Mouse (Mus musculus) liver, embryonic 15.5 days (tissue): ENCODE data around the gene Rfx7. TPM values are rescaled to one million over a fixed set of nuclear protein-coding genes. Genes with fewer than 3 reads are reported as not detected.
A peak's percentile ranks its signal among the peaks of the same experiment; 100 is the strongest.
"Not testable (repeated sequence)": the region's sequence is repeated elsewhere in the genome, so short reads cannot be mapped to it uniquely, and the experiment has no call there.

Source experiments
- ATAC-seq: fragments of 200-750 bp; cut with Nextera tagmentation; 2 replicates; pipeline ENCODE4 v1.8.0; 2017; ENCODE audit warnings: moderate number of reproducible peaks, mild to moderate bottlenecking, moderate library complexity; ENCODE audit not compliant: insufficient read depth
- H3K27ac ChIP-seq: fragments of 300-500 bp; sonication (generic); replicated peaks from 2 replicates; pipeline ENCODE4 v1.5.1; 2015; ENCODE audit warnings: mild to moderate bottlenecking, inconsistent platforms
- H3K27me3 ChIP-seq: fragments of 300-500 bp; sonication (generic); 2 replicates; pipeline ENCODE4 v1.6.1; 2015; ENCODE audit warnings: mild to moderate bottlenecking, inconsistent platforms
- H3K36me3 ChIP-seq: fragments of 300-500 bp; sonication (generic); replicated peaks from 2 replicates; pipeline ENCODE4 v1.6.1; 2015; ENCODE audit warnings: moderate library complexity, mild to moderate bottlenecking, inconsistent platforms
- H3K4me1 ChIP-seq: fragments of 300-500 bp; sonication (generic); replicated peaks from 2 replicates; pipeline ENCODE4 v1.6.1; 2015; ENCODE audit warnings: inconsistent platforms
- H3K4me2 ChIP-seq: fragments of 300-500 bp; sonication (generic); 2 replicates; pipeline ENCODE4 v1.6.1; 2015; ENCODE audit warnings: moderate library complexity, mild to moderate bottlenecking, inconsistent platforms
- H3K4me3 ChIP-seq: fragments of 300-500 bp; sonication (generic); replicated peaks from 2 replicates; pipeline ENCODE4 v1.5.1; 2015; ENCODE audit warnings: mild to moderate bottlenecking, inconsistent platforms
- H3K9ac ChIP-seq: fragments of 300-500 bp; sonication (generic); 2 replicates; pipeline ENCODE4 v1.6.1; 2015; ENCODE audit warnings: moderate library complexity, mild to moderate bottlenecking, inconsistent platforms
- H3K9me3 ChIP-seq: fragments of 300-500 bp; sonication (generic); replicated peaks from 2 replicates; pipeline ENCODE4 v1.6.1; 2016; ENCODE audit warnings: inconsistent platforms
- WGBS: fragments of 180-500 bp; shearing (Covaris S2); methylation state at CpG from one replicate; pipeline ENCODE4 v1.1.7; 2015; ENCODE audit warnings: mixed read lengths; ENCODE audit not compliant: insufficient replicate concordance; 5-methylcytosine and 5-hydroxymethylcytosine counted together
- polyA plus RNA-seq: library from polyadenylated mRNA; unstranded; fragments of >200 nt; fragmentation: Nextera tagmentation; extraction: Ambion mirVana; gene quantifications from 2 replicates; pipeline ENCODE4 v1.2.1, GENCODE M21; 2015

Rfx7 gene
- polyA plus RNA-seq, 1 experiment from 2014 or later, result 2.3 TPM

GRCm38 (mm10) chr9:72640642-72641041 is 108.6 kb downstream of the Rfx7 start:
- peak overlapping the region; percentile 62; the same call in 1 of the 2 replicates for H3K9ac ChIP-seq
- H3K4me3 ChIP-seq, result peak overlapping the region; percentile 57; the same call in 1 of the 2 replicates
- no peaks in the 10 kb centered on the region for H3K36me3 ChIP-seq
- H3K9me3 ChIP-seq, result no peaks in the 10 kb centered on the region
- no peak for ATAC-seq
- H3K4me1 ChIP-seq, result peaks cover 30% of the 10 kb centered on the region
- H3K27me3 ChIP-seq, result 0 out of 2 replicates have a peak, but pooled peaks cover under 1% of the 10 kb centered on the region
- H3K4me2 ChIP-seq, result peak overlapping the region; percentile 87
- H3K27ac ChIP-seq, result peak overlapping the region; percentile 87
- WGBS, result 42% methylated on average over 7 of the region's 7 CpGs

GRCm38 (mm10) chr9:72641093-72641680 is 109.1 kb downstream of the Rfx7 start:
- ATAC-seq, result no peak
- no peaks in the 10 kb centered on the region for H3K9me3 ChIP-seq
- peaks cover 30% of the 10 kb centered on the region for H3K4me1 ChIP-seq
- no peak overlapping the region for H3K4me3 ChIP-seq
- no peaks in the 10 kb centered on the region for H3K36me3 ChIP-seq
- WGBS, result 74% methylated on average over 6 of the region's 6 CpGs
- peak overlapping the region; percentile 87; the same call in 1 of the 2 replicates for H3K4me2 ChIP-seq
- peak overlapping the region; percentile 87 for H3K27ac ChIP-seq
- H3K9ac ChIP-seq, result no peak overlapping the region
- peaks cover 6% of the 10 kb centered on the region; the same call in 1 of the 2 replicates for H3K27me3 ChIP-seq

- not testable (repeated sequence) for H3K9me3 ChIP-seq, H3K27me3 ChIP-seq, ATAC-seq, H3K27ac ChIP-seq, H3K36me3 ChIP-seq, H3K4me2 ChIP-seq, H3K9ac ChIP-seq, H3K4me3 ChIP-seq
- H3K4me1 ChIP-seq, result peaks cover 30% of the 10 kb centered on the region
- WGBS, result 78% methylated on average over 4 of the region's 4 CpGs
These were observed 110.9 kb downstream of the Rfx7 start for GRCm38 (mm10) chr9:72642756-72643447.

GRCm38 (mm10) chr9:72643651-72644417 is 111.8 kb downstream of the Rfx7 start:
- Histone ChIP-seq H3K9me3 (no peaks in the 10 kb centered on the region), H3K9ac (no peak overlapping the region), H3K27ac (no peak overlapping the region; the same call in 1 of the 2 replicates), H3K4me1 (peaks cover 30% of the 10 kb centered on the region), H3K36me3 (no peaks in the 10 kb centered on the region), H3K4me2 (no peak overlapping the region), H3K27me3 (peaks cover 17% of the 10 kb centered on the region; the same call in 1 of the 2 replicates), H3K4me3 (no peak overlapping the region)
- 76% methylated on average over 6 of the region's 6 CpGs for WGBS
- ATAC-seq, result no peak

GRCm38 (mm10) chr9:72644418-72645110 is 112.5 kb downstream of the Rfx7 start:
- no peak for ATAC-seq
- H3K27me3 ChIP-seq, result peaks cover 18% of the 10 kb centered on the region; the same call in 1 of the 2 replicates
- no peaks in the 10 kb centered on the region for H3K9me3 ChIP-seq
- no peak overlapping the region for H3K9ac ChIP-seq
- H3K4me1 ChIP-seq, result peaks cover 23% of the 10 kb centered on the region
- WGBS, result 36% methylated on average over 6 of the region's 6 CpGs
- no peak overlapping the region; the same call in 1 of the 2 replicates for H3K27ac ChIP-seq
- H3K36me3 ChIP-seq, result no peaks in the 10 kb centered on the region
- H3K4me2 ChIP-seq, result no peak overlapping the region
- H3K4me3 ChIP-seq, result no peak overlapping the region

GRCm38 (mm10) chr9:72649781-72650180 is 117.7 kb downstream of the Rfx7 start:
- WGBS, result 13% methylated on average over 2 of the region's 2 CpGs
- Histone ChIP-seq H3K4me3 (no peak overlapping the region), H3K36me3 (no peaks in the 10 kb centered on the region), H3K4me2 (no peak overlapping the region), H3K27ac (no peak overlapping the region), H3K27me3 (peaks cover 18% of the 10 kb centered on the region; the same call in 1 of the 2 replicates), H3K4me1 (peaks cover 9% of the 10 kb centered on the region), H3K9ac (no peak overlapping the region), H3K9me3 (no peaks in the 10 kb centered on the region)
- no peak for ATAC-seq

GRCm38 (mm10) chr9:72652961-72653360 is 120.9 kb downstream of the Rfx7 start:
- Histone ChIP-seq H3K27ac (no peak overlapping the region), H3K27me3 (peaks cover 10% of the 10 kb centered on the region; the same call in 1 of the 2 replicates), H3K4me3 (no peak overlapping the region), H3K9ac (no peak overlapping the region), H3K9me3 (no peaks in the 10 kb centered on the region), H3K4me2 (no peak overlapping the region), H3K4me1 (peaks cover 37% of the 10 kb centered on the region), H3K36me3 (no peaks in the 10 kb centered on the region)
- 0 out of 2 replicates have a peak, but pooled peaks have one; percentile 19 for ATAC-seq
- 61% methylated on average over 8 of the region's 8 CpGs for WGBS

- Histone ChIP-seq H3K27ac (no peak overlapping the region), H3K4me1 (peaks cover 37% of the 10 kb centered on the region), H3K36me3 (no peaks in the 10 kb centered on the region), H3K4me2 (no peak overlapping the region), H3K4me3 (no peak overlapping the region), H3K9me3 (no peaks in the 10 kb centered on the region), H3K9ac (no peak overlapping the region), H3K27me3 (0 out of 2 replicates have a peak, but pooled peaks cover 4% of the 10 kb centered on the region)
- 61% methylated on average over 4 of the region's 4 CpGs for WGBS
- ATAC-seq, result no peak
These were observed 121.5 kb downstream of the Rfx7 start for GRCm38 (mm10) chr9:72653533-72653932.

GRCm38 (mm10) chr9:72654593-72655242 is 122.7 kb downstream of the Rfx7 start:
- WGBS, result 30% methylated on average over 6 of the region's 6 CpGs

GRCm38 (mm10) chr9:72655602-72656001 is 123.6 kb downstream of the Rfx7 start:
- H3K9me3 ChIP-seq, result no peaks in the 10 kb centered on the region
- H3K4me2 ChIP-seq, result no peak overlapping the region
- no peak for ATAC-seq
- no peaks in the 10 kb centered on the region for H3K36me3 ChIP-seq
- no peak overlapping the region for H3K9ac ChIP-seq
- H3K4me1 ChIP-seq, result peaks cover 47% of the 10 kb centered on the region
- WGBS, result 54% methylated on average over 5 of the region's 5 CpGs
- H3K4me3 ChIP-seq, result no peak overlapping the region
- no peaks in the 10 kb centered on the region for H3K27me3 ChIP-seq
- no peak overlapping the region for H3K27ac ChIP-seq

More at GRCm38 (mm10) chr9:72654593-72655242, 122.7 kb downstream of the Rfx7 start:
- Histone ChIP-seq H3K4me1 (peaks cover 42% of the 10 kb centered on the region), H3K9ac (no peak overlapping the region), H3K36me3 (no peaks in the 10 kb centered on the region), H3K9me3 (no peaks in the 10 kb centered on the region), H3K27me3 (no peaks in the 10 kb centered on the region), H3K4me2 (no peak overlapping the region), H3K27ac (no peak overlapping the region), H3K4me3 (no peak overlapping the region)
- ATAC-seq, result peak; percentile 56
